Mouse (Mus musculus): Measurements from ENCODE around the gene Tubgcp2.

The Tubgcp2 gene

GRCm38 (mm10) chr7:139988272-139988671 lies 48.2 kb downstream of the Tubgcp2 start:
- in situ Hi-C loops (cut with MboI, MseI): no loop called here

GRCm38 (mm10) chr7:139984505-139984904 lies 52.0 kb downstream of the Tubgcp2 start:
- in situ Hi-C loops (cut with MboI, MseI): no loop called here

DNA sequence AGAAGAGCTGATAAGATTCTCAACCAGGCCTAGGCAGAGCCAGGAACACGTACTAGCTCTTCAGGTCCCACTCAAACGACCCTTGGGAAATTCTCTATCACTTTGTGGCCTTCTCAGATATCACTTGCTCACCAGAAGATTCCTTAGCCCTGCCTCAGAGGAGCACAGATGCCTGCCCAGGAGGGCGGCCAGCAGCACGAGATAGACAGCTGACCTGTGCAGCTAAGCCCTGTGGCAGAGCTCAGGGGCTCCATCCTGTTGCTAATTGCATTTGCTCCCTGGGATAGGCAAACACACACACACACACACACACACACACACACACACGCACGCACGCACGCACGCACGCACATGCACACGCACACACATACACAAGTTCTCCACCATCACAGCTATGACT lies 54.4 kb downstream of the Tubgcp2 start:
- in situ Hi-C loops (cut with MboI, MseI): no loop called here

DNA sequence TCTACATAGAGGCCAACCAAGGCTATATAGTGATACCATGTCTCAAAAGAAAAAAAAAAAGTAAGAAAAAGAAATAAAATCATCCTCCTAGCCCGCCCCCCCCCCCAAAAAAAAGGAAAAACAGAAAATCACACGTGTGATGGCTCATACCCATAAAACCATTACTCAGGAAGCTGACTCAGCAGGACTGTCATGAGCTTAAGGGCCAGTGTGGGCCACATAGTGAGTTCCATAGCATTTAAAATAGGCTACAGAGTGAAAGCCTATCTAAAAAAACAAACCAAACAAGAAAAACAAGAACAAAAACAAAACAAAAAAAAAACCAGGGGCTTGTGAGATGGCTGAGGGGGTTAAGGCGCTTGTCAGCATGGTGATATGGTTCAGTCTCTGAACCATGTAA lies 55.7 kb downstream of the Tubgcp2 start:
- in situ Hi-C loops (cut with MboI, MseI): no loop called here

DNA sequence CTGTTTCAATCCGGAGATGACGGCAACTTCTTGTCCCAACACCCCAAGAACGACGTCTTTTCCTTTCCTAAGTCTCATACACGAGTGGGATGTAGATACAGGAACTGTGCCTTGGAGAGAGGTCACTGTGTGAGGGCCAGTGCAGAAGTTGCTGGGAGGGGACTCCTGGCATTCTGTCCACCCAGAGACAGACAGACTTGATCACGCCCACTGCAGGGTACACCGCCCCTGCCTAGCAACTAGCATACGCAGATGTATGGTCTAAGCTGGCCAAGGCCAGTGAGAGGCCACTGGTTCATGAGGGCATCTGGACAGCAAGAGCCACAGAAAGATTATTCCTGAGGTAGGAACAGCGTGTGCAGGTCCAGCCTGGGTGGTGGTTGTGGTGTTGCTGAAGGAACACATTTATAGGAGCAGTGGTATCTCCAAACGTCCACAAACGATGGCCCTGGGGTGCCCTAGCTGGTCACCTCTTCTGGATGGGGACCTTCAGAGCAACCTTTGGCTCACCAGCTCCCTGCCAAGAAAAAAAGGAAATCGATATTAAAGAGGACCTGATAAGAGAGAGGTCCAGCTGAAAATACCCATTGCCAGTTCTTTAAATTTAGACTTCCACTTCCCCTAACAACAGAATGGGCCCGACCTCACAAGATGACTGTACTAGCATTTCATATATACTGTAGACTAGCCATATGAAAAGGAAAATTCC lies 57.3 kb downstream of the Tubgcp2 start:
- in situ Hi-C loops (cut with MboI, MseI): loop anchor here (5.0 to 10.0 kb wide), 4 partner anchors 83 to 1196 kb away; partner anchors contain the start of genes Olfr525 (in 1 of the 2) and Rnh1 (in 1 of the 2)

DNA sequence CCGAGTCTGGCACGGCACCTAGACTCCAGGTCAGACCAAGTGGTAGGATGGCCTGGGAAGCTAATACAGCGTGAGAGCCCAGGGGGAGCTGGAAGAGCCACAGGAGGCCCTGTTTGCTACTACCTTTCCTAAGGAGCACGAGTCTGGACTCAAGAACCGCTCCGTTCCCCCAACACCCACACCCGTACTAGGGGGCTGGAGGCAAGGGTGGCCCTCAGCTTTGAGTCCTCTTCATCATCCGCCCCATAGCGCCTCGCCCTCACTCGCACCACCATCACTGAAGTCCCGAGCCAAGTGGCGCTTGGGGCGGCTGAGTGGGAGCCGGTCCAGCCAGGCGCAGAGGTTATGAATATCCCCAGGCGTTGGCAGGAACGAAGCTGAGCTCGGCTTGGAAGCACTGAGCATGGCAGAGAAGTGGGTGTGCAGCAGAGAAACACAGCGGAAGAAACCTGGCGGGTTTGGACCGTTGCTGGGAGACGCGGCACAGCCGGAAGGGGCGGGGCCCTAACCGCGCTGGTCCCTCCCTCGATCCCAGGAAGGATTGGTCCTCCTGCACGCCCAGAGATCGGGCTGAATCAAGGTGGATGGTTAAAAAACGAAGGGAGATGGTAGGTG lies 58.1 kb downstream of the Tubgcp2 start, which contains the start of gene 6430531B16Rik:
Gene 6430531B16Rik (minus strand): TSS at position 478 of the 615 bp plus-strand sequence.
- in situ Hi-C loops (cut with MboI, MseI): loop anchor here (5.0 to 10.0 kb wide), 4 partner anchors 84 to 1196 kb away; partner anchors contain the start of genes Olfr525 (in 1 of the 2) and Rnh1 (in 1 of the 2)

- in situ Hi-C loops (cut with MboI, MseI): loop anchor here (5.0 to 10.0 kb wide), 4 partner anchors 87 to 1199 kb away; partner anchors contain the start of genes Olfr525 (in 1 of the 2) and Rnh1 (in 1 of the 2)
These were observed 61.0 kb downstream of the Tubgcp2 start for GRCm38 (mm10) chr7:139975471-139975870.

GRCm38 (mm10) chr7:139974307-139974706 lies 62.2 kb downstream of the Tubgcp2 start:
- in situ Hi-C loops (cut with MboI, MseI): loop anchor here in 1 of 2 experiments (10.0 kb wide), 2 partner anchors 560 to 1200 kb away; partner anchors contain the start of gene Rnh1

DNA sequence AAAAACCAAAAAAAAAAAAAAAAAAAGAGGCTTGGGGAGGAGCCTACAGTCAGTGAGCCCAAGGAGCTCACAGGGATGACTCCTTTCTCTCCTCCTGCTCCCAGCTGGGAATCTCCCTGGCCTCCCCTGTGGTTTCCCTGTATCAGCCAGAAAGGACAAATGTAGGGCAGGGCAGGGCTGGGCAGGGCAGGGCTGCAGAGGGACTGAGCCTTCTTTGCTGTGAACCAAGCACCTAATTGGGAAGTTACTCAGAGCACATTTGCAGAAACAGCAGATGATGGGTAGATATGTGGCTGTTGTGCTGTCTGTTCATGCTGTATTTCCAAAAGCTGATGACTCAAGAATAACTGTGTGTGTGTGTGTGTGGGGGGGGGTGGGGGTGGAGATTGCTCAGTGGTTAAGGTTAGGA lies 63.5 kb downstream of the Tubgcp2 start:
- in situ Hi-C loops (cut with MboI, MseI): loop anchor here in 1 of 2 experiments (10.0 kb wide), 2 partner anchors 562 to 1202 kb away; partner anchors contain the start of gene Rnh1

DNA sequence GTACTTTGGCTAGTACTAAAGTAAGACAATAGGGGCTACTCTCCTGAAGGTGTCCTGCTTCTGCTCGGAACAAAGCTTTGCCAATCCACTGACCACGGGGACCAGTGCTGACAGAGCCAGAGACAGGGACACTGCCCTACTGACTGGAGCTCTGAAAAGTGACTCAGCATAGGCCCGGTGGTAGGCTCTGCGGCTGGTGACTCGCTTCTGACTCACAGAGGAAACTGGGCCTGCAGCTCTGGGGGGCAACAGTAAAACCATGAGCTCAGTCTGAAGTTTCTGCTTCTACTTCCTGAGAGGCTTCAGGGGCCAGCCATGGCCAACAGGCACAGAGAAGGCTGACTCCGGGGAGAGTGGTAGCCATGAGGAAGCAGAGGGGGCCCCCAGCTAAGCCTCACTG lies 65.0 kb downstream of the Tubgcp2 start:
- in situ Hi-C loops (cut with MboI, MseI): loop anchor here in 1 of 2 experiments (10.0 kb wide), 2 partner anchors 563 to 1203 kb away; partner anchors contain the start of gene Rnh1

- in situ Hi-C loops (cut with MboI, MseI): loop anchor here in 1 of 2 experiments (10.0 kb wide), 2 partner anchors 564 to 1204 kb away; partner anchors contain the start of gene Rnh1
These were observed 65.5 kb downstream of the Tubgcp2 start for GRCm38 (mm10) chr7:139970979-139971378.

- in situ Hi-C loops (cut with MboI, MseI): loop anchor here in 1 of 2 experiments (10.0 kb wide), 2 partner anchors 564 to 1204 kb away; partner anchors contain the start of gene Rnh1
These were observed 66.1 kb downstream of the Tubgcp2 start for GRCm38 (mm10) chr7:139970216-139970919.

DNA sequence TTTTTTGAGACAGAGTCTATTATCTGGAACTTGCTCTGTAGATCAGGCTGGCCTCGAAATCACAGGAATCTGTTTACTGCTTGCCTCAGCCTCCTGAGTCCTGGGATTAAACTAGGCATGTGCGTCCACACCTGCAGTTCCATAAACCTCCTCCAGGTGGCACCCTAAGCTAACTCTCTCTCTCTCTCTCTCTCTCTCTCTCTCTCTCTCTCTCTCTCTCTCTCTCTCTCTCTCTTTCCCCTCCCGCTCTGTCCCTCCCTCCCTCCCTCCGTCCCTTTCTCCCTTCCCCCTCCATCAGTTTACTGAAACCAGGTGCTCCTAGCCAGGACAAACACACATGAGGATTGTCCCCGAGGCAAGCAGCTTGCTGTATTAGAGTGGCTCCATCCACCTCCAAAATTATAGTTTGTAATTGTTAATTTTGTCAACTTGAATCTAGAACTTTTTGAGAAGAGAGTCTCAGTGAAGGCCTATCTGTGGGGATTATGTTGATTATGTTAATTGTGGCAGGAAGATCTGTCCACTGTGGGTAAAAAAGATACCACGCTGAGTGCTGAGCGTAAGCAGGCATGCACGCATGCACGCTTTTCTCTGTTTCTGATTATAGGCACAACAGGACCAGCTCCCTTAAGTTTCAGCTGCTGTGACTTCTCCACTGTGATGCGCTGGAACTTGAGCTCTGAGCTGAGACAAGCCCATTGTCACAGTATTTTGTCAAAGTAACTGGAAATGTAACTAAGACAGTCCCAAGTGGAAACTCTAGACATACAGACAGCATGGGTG lies 66.9 kb downstream of the Tubgcp2 start:
- in situ Hi-C loops (cut with MboI, MseI): loop anchor here in 1 of 2 experiments (10.0 kb wide), 2 partner anchors 565 to 1205 kb away; partner anchors contain the start of gene Rnh1

DNA sequence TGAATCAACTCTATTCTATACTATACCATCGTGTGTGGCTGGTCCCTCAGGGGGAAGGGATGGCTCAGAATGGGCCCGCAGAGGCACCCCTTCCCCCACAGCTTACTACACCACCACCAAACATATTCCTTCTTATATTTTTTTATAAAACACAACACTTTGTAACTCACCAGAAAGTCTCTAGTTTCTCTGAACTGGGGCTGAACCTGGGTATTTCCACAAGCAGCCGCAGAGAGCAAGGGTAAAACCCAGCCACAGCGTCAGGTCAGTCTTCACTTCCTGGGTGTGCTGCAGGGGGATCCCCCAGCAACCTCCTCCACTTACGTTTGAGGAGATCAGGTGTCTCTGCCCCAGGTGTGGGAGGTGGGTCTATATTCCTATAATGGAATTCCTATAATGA lies 68.0 kb downstream of the Tubgcp2 start:
- in situ Hi-C loops (cut with MboI, MseI): no loop called here

- in situ Hi-C loops (cut with MboI, MseI): no loop called here
These were observed 69.3 kb downstream of the Tubgcp2 start for GRCm38 (mm10) chr7:139967175-139967574.

DNA sequence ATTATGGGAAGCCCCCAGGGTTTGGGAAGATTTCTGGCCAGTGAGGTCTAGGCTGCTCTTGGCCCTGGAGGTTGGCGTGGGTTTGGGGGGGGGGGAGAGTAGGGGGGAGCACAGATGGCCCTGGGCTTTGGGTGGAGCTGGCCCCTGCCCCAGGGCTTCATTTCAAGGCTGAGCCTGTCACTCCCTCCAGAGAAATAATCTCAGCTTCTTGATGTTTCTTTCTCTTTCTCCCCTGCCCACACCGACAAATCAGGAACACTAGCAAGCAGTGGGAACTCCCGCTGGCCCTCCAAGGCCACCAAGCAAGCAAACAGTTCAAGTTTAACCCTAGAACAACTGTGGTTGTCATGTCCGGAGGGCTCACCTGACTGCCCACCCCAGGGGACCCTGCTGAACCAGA lies 72.7 kb downstream of the Tubgcp2 start:
- in situ Hi-C loops (cut with MboI, MseI): no loop called here

DNA sequence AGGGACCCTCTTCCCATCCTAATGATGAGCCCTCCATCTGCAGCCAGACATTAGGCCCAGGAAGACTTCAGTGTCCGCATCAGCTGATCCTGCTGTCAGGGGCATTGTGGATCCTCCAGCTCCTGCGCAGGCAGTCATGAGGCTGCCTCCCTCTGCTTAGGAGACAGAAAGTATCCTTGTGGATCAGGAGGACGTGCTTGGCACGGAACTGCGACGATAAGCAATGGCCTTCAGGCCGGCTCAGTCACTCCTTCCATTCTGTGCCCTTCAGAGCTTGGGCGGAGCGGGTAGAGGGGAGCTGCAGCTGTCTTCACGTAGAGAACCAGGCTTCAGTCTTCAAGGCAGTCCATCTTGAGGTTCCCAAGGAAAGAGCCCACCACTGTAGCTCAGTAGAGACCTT lies 75.3 kb downstream of the Tubgcp2 start:
- in situ Hi-C loops (cut with MboI, MseI): no loop called here

- in situ Hi-C loops (cut with MboI, MseI): loop anchor here in 1 of 2 experiments (10.0 kb wide), 1 partner anchor 1397 kb away; no protein-coding TSS in a partner anchor
These were observed 78.5 kb downstream of the Tubgcp2 start for GRCm38 (mm10) chr7:139957958-139958357.

GRCm38 (mm10) chr7:139957437-139957836 lies 79.0 kb downstream of the Tubgcp2 start:
- in situ Hi-C loops (cut with MboI, MseI): loop anchor here in 1 of 2 experiments (10.0 kb wide), 1 partner anchor 1397 kb away; no protein-coding TSS in a partner anchor

GRCm38 (mm10) chr7:139956658-139957057 lies 79.8 kb downstream of the Tubgcp2 start:
- in situ Hi-C loops (cut with MboI, MseI): loop anchor here in 1 of 2 experiments (10.0 kb wide), 1 partner anchor 1398 kb away; no protein-coding TSS in a partner anchor

Measured in T-helper 17 cell (primary cell).